Mouse (Mus musculus) C2C12 (cell line): ENCODE results near the gene Lsm10.

Source experiments
- CEBPB ChIP-seq: IDR thresholded peaks from one replicate; pipeline ENCODE4 v1.6.1; 2011; ENCODE audit warnings: low read depth, mild to moderate bottlenecking, control low read depth, moderate library complexity
- CTCF ChIP-seq: IDR thresholded peaks from one replicate; pipeline ENCODE4 v1.5.1; 2011; ENCODE audit not compliant: control insufficient read depth, insufficient read depth, insufficient read length
- MYOD1 ChIP-seq: IDR thresholded peaks from one replicate; pipeline ENCODE4 v1.6.1; 2011; ENCODE audit warnings: low read depth; ENCODE audit not compliant: control insufficient read depth, insufficient read length
- USF1 ChIP-seq: IDR thresholded peaks from one replicate; pipeline ENCODE4 v1.6.1; 2011; ENCODE audit warnings: low read depth, mild to moderate bottlenecking, control low read depth, moderate library complexity

DNA sequence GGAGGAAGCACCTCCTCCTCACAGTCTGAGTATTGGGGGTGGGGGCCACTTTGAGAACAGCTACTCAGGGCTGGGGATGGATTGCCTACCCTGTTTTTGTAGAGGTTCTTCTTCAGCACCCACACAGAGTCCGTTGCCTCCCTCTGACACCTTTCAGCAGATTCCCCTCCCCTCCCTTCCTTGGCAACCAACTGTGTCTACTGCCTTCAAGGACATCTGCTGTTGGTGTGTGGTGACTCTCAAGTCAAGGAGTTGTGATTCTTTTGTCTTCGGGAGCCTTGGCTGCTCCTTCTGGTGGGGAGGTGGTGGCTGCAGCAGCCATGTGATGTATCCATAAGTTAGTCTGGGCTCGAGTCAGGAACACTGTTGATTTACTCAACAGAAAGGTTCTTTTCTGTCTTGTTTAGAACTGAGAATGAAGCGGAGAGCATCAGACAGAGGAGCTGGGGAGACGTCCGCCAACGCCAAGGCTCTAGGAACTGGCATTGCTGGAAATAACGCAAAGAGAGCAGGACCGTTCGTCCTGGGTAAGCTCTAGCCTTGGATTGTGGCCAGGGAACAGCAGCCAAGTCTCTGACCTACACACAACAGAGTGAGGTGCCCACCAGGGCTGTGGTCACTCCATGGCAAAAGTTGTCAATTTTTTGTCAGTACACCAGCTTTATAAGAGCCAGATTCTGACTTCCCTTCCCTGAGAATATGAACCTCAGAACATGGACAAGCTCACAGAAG lies 27.1 kb downstream of the Lsm10 start:
- TF ChIP-seq USF1, result no peak
- no peak for TF ChIP-seq CTCF
- no peak for TF ChIP-seq MYOD1
- no peak for TF ChIP-seq CEBPB
